Mouse (Mus musculus) layer of hippocampus, adult 9-11 months (tissue): ENCODE measurements around the gene Fam8a1.

ENCODE experiments used
- DNase-seq: peaks from one replicate; pipeline ENCODE4 v3.0.0; 2022

Fam8a1 gene

DNA sequence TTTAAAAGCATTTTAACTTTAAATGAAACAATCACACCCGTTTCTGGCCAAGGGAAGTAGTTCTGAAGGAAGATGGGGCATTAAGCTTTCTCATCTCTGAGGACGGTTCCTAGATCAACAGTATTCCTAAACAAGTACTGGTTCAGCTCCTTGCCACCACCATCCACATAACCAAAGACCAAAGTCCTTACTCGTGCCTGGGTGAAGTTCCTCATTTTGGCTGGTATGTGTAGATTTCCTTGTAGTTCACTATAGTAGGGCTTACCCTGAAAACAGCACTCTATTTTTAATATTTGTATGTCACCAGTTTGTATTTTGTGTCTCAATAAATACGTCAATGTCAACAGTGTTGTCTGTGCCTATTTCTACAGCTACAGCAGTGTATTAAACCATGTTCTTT, 8.4 kb downstream of the Fam8a1 start:
- DNase-seq: no peak

- DNase-seq: no peak
These were observed 13.6 kb downstream of the Fam8a1 start for GRCm38 (mm10) chr13:46682921-46683320.

- DNase-seq: no peak
These were observed 14.0 kb downstream of the Fam8a1 start for GRCm38 (mm10) chr13:46683370-46683769.

DNA sequence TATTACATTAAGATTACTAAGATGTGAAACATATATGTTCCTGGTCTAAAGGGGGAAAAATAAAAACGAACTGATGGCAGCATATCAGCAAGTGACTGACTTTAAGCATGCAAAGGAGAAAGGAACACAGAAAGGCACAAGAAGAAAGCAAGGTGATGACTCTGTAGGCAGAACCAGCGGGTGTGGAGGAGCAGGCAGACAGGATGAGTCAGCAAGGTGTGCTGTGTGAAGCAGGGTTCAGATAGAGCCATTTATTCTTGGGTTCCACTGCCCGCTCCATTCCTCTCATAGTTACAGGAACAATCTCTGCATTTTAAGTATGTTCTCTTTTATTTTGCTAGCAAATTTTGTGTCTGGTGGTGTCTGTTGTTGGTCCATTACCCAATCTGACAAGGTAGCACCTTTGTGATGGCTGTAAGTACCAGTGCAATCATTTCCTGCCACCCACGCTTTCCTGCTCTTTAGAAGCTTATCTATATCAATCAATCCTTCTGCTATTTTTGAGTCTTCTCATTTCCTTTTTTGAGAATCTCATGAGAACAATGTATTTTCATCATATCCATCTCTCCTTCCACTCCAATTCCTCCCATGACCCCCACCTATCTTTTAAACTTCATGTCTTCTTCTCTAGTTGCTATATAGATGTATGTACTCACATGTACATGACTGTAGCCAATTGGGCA, 21.4 kb downstream of the Fam8a1 start:
- no peak for DNase-seq

DNA sequence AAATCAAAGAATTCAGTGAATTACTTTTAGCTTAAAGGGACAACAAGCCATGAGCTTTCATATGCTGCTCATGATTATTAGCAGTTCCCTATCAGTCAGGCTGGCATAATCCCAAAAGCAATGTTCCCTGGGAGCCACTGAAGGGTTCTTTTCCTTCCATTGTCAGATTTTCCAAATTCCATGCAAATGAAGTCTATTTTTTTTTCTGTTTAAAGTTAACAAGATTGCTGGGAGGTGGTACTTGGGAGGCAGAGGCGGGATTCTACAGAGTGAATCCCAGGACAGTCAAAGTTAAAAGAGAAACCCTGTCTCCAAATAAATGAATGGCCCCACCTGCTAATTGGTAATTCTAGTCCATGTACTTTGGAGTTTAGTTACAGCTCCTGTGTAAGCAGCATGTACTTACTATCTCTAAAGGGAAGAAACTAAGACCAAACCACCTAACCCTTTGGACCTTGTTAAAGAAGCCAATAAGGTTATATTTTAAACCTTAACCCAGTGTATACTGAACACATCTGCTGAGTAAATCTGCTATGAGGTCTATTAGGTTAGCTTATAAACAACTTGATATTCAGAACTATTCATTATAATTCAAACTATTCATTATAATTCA, 26.1 kb downstream of the Fam8a1 start:
- no peak for DNase-seq

GRCm38 (mm10) chr13:46695932-46696331, 26.6 kb downstream of the Fam8a1 start:
- no peak for DNase-seq

- no peak for DNase-seq
These were observed 27.5 kb downstream of the Fam8a1 start for GRCm38 (mm10) chr13:46696788-46697187.

- DNase-seq: no peak
These were observed 30.1 kb downstream of the Fam8a1 start for GRCm38 (mm10) chr13:46699372-46699771.

DNA sequence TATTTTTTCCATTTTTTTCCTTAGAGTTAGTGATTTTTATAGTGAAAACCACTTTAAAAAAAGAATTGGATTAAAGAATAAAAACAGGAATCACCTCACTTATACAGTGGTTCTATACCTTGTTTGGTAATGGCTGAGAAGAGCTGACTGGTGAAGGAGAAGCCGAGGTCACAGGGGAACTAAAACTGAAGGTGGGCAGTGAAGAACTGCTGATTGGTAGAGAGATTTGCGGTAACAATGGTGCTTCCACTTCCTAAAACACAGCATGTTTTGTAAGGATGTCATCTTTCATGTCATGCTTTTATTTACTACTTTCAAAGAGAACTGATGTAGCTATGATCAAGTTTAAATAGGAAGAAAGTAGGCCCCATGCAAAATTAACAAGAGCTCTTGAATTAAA, 32.2 kb downstream of the Fam8a1 start:
- no peak for DNase-seq

DNA sequence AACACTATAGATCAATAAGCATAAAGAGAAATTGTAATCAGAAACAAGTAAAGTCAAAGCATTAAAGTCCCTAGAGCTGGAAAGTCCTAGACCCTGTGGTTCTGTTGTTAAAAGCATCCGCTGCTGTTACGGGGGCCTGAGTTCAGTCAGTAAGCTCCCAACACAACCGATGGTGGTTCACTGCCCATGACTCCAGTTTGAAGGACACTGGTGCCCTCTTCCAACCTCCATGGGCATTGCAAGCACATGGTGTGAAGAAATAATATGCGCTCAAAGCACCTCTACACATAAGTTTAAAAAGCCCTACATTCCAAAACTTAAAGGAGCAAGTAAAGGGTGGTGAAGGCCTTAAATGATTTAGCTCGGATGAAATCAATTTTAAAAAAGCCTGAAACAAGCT, 33.8 kb downstream of the Fam8a1 start:
- DNase-seq: no peak

DNA sequence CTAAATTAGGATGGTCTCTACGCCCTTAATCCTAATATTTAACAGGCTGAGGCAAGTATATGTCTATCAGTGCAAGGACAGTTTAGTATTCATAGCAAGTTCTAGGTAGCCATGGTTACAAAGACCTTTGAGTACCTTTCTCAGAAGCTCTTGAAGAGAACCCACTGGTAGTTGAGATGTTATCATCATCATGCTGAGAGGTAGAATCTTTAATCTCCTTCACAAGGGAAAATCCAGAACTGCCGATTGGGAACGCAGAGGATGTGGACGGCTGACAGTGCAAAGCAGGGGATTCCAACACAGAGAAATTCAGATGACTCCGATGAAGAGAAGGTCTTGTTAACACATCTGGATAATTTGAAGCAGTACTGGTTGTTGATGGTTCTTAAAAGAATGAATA, 44.2 kb downstream of the Fam8a1 start:
- DNase-seq: no peak

GRCm38 (mm10) chr13:46715976-46716639, 46.8 kb downstream of the Fam8a1 start:
- no peak for DNase-seq

DNA sequence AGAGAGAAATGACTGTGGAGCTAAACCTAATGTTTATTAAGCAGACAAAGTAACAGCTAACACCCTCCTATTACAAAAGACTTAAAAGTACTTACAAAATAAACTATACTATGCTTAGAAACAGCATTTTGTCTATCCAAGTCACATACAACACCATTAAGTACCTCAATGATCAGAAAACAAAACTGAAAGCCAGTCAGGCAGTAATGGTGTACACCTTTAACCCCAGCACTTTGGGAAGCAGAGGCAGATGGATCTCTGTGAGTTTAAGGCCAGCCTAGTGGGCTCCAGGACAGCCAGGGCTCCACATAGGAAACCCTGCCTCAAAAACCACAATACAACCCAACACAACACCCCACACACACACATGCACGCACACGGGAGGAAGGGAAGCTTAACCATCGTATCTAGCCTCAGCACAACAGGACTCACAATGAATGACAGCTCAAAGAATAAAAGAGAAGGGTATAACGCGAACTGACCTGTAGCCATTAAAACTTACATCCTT, 49.6 kb downstream of the Fam8a1 start:
- DNase-seq: no peak

DNA sequence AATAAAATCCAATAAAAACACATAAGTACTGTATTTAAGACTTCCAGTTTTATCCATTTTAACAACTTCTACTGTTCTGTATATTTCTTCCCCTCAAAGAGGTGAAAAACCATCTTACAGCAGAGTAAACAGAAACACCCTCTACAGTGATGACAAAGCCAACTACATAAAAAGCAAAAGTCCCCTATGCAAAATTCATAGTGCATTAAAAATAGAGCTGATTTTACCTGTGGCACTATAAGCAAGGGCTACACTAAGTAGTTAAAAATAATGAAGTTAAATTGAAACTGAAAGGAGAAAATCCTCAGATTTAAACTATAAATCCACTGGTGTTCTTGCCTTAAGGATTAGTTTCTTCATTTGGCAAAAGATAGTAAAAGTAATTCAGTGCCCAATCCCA, 51.7 kb downstream of the Fam8a1 start:
- DNase-seq: no peak

GRCm38 (mm10) chr13:46724371-46724770, 55.0 kb downstream of the Fam8a1 start:
- no peak for DNase-seq

DNA sequence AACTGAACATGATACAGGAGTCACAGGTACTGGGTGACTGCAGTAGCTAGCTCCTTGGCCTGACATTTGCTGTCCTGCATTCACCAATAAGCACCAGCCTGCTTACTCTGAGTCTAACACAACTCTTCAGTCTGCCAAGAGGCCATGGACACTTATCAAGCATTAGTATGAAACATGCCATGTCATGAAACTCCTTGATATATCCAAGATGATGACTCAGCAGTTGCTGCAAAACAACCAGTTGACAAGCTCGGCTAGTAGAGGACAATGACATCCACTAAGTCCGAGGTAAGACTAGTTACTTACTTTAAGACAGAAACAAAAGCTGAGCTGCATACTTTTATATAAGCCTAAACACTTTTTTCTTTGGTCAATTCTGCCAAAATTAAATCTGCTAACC, 55.9 kb downstream of the Fam8a1 start:
- DNase-seq: no peak

DNA sequence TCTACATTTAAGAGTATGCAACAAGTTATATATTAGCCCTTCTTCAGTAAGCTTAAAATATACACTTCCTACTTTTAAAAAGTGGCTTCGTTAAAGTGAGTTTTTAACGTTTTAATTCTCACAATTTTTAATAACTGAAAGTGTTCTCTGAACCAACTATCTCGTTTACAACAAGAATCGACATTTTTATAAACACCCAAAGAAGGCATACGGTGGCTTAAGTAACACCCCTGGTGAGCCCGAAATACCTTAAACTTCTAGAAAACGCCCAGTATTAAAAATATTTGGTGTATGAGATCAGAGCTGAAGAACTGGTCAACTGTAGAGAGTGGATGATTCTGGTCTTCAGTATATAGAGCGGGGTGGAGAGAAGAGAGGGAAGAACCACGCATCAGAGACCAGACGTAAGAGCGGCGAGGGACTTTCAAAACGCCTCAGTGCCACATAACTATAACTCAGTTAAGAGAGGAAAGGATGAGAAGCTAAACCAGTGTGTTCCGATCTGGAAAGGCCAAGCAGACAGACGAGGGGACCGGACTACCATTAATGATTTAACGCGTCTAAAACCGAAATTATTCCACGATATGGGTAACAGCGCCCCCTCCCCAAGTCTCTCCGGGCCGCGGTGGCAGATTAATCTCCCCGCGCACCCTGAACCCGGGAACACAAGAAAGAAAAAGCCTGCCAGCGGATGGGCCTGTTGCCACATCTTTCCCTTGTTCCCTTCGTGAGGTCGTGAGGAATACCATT, 57.1 kb downstream of the Fam8a1 start:
- DNase-seq: no peak

DNA sequence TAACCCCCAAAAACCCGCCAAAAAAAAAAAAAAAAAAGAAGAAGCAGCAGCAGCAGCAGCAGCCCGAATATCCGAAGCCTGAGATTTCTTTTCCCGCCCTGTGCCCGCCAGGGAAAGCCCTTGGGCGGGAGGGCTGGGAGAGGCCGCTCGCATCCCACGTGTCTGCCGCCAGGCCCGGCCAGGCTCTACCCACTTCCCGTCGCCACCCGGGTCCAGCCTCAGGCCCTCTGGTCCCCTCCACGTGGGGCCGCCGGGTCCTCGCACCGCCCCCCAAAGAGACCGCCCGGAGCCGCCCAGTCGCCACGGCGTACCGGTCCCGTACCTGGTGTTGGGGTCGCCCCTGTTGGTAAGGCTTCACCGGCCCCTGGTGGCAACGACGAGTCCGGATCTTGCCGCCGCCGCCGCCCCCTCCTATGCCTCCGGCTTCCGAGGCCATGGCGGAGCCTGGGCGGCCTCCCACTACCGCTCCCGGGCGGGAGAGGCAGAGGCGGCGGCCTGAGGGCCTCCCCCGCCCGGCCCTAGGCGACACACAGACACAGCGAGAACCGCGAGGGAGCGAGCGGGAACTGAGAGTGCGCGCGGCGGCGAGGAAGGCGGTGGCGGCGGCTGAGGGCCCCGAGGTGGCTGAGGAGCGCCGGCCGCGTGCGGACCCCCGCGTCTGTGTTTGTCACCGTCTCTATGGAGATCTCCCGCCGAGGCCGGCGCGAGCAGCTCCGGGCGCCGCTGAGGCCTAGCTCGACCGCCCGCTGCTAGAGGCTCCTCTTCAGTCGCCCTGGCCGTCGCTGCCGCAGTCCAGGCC, 57.9 kb downstream of the Fam8a1 start:
- no peak for DNase-seq
